Mouse (Mus musculus): ENCODE results near the gene Olfr1200. TPM values are rescaled to one million over a fixed set of nuclear protein-coding genes. Genes with fewer than 3 reads are reported as not detected.

Olfr1200 gene
- polyA plus RNA-seq (2021): not detected

- in situ Hi-C loops (cut with MboI; ENCODE audit: low pct_unique_long_range_greater_than_20kb): no loop called here
- TF ChIP-seq CTCF (IDR thresholded peaks at IDR 0.05): no peak
- ATAC-seq (no peak), DNase-seq (ENCODE audit: low read depth, low spot score) (no peak)
- no peaks in the 10 kb centered on the region for H3K27me3 ChIP-seq
- ChIA-PET POLR2A (no interaction called here), CTCF (no interaction called here)
These were observed at the start of gene Olfr1200 for GRCm38 (mm10) chr2:88770388-88770787. Gene Olfr1200 (minus strand): TSS chr2:88770488.

DNA sequence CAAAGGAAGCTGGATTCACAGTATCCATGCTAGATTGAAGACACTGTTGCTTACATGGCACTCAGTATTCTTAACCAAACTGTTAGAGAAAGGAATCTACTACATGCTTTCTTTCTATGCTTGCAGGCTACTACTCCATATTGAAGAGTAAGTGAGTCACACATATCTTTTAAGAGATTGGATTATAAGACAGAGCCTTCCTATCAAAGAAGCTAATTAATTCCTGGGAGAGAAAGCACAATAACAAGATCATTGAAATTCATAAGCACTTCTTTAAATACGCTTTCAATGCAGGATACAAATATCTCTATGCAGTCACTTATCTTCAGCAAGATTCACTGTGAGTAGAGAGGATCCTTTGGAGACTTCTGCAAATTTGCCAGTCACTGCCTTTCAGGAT, 43.9 kb upstream of the Olfr1200 start, which contains the start of gene Olfr1202:
Gene Olfr1202 (plus strand): TSS at position 301 of the 400 bp plus-strand sequence.
- in situ Hi-C loops (cut with MboI; ENCODE audit: low pct_unique_long_range_greater_than_20kb): no loop called here
- no peaks in the 10 kb centered on the region for H3K27me3 ChIP-seq
- DNase-seq (ENCODE audit: low read depth, low spot score) (no peak), ATAC-seq (no peak)
- no peak for TF ChIP-seq CTCF (IDR thresholded peaks at IDR 0.05)
- CTCF ChIA-PET: no interaction called here
- POLR2A ChIA-PET: no interaction called here

DNA sequence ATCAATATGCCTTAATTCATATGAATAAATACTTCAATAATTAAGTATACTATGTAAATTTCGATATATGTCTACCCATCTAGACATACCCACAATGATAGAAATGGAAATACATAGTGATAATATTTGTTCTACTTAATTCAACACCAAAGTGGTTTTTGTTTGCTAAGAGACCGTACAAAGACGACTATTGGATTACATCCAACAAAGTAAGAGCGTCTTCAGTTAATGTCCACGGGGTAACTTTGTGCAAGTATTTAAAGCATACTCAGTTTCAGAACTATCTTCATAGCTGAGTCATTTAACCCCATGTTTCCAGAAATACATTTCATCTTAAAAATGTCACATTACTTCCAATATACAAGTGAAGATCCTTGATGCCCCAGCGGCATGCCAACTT, 22.4 kb upstream of the Olfr1200 start, which contains the start of gene Olfr1201:
Gene Olfr1201 (plus strand): TSS at position 301 of the 400 bp plus-strand sequence.
- in situ Hi-C loops (cut with MboI; ENCODE audit: low pct_unique_long_range_greater_than_20kb): loop anchor here (5.0 kb wide), 1 partner anchor 35 kb away; the partner anchor contains the start of gene Olfr1205
- ATAC-seq (no peak), DNase-seq (ENCODE audit: low read depth, low spot score) (no peak)
- no peak for TF ChIP-seq CTCF (IDR thresholded peaks at IDR 0.05)
- POLR2A ChIA-PET: no interaction called here
- CTCF ChIA-PET: no interaction called here
- no peaks in the 10 kb centered on the region for H3K27me3 ChIP-seq

GRCm38 (mm10) chr2:88760369-88760768, 9.9 kb downstream of the Olfr1200 start, which contains the start of gene Olfr1199:
Gene Olfr1199 (minus strand): TSS chr2:88760469.
- in situ Hi-C loops (cut with MboI; ENCODE audit: low pct_unique_long_range_greater_than_20kb): no loop called here
- H3K27me3 ChIP-seq: no peaks in the 10 kb centered on the region
- DNase-seq (ENCODE audit: low read depth, low spot score): no peak
- CTCF ChIA-PET: no interaction called here
- POLR2A ChIA-PET: no interaction called here
- no peak for ATAC-seq
- no peak for TF ChIP-seq CTCF (IDR thresholded peaks at IDR 0.05)

DNA sequence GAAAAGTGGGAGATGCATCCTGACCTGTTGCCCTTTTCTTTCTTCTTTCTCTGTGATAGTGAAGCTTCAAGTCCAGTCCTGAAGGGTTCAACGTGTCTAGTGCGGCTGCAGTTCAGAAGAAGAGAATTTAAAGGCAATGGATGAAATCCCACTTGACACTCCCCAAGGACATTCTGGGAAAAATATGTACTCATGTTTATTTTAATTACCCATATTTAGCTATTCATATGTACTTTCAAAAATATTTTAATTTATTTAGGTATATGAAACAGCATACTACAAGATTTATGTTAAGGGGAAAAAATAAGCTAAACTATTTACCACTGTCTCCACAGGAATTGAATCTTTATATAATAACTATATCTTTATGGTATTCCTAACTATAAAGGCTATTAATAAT, 19.0 kb downstream of the Olfr1200 start, which contains the start of gene Olfr1198:
Gene Olfr1198 (minus strand): TSS at position 101 of the 400 bp plus-strand sequence.
- CTCF ChIA-PET: no interaction called here
- in situ Hi-C loops (cut with MboI; ENCODE audit: low pct_unique_long_range_greater_than_20kb): no loop called here
- no peaks in the 10 kb centered on the region for H3K27me3 ChIP-seq
- POLR2A ChIA-PET: no interaction called here
- ATAC-seq (no peak), DNase-seq (ENCODE audit: low read depth, low spot score) (no peak)
- TF ChIP-seq CTCF (IDR thresholded peaks at IDR 0.05): no peak

DNA sequence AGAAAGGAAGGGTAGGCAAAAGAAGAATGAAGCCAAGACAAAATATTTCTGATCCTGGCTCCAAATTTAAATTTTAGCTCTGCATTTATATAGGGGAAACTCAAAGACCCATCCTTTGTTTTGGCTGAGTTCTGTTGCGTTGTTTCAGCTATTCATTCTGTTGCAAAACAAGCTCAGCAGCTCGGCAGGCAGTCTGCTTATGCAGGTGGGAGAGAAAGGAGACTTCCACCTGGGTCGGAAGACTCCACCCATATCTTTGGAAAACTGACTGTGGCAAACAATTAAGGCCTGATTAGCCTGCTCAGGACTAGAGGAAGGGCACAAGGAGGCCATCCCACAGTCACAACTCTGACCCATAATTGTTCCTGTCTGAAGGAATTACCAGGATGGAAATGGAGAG, 26.9 kb downstream of the Olfr1200 start:
- ChIA-PET POLR2A (no interaction called here), CTCF (no interaction called here)
- TF ChIP-seq CTCF (IDR thresholded peaks at IDR 0.05): no peak
- H3K27me3 ChIP-seq: no peaks in the 10 kb centered on the region
- DNase-seq (ENCODE audit: low read depth, low spot score): no peak
- in situ Hi-C loops (cut with MboI; ENCODE audit: low pct_unique_long_range_greater_than_20kb): no loop called here
- ATAC-seq: no peak

DNA sequence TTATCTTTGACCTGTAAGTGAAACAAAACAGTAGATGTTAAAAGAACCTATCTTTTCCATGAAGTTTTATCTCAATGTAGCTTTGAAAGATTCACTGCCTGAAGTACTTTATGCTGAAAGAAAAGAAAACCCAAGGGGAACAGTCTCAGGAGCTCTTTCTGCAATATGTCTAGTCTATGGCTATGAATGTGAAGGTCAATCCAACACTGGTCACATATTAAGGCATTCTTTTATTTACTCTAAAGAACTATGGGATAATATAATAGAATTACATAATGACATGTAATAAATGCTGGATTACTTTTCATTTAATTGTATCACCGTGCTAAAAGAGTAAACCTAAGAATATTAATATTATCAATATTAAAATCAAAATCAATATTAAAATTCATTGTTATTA, 38.0 kb downstream of the Olfr1200 start, which contains the start of gene Olfr1197:
Gene Olfr1197 (minus strand): TSS at position 101 of the 400 bp plus-strand sequence.
- DNase-seq (ENCODE audit: low read depth, low spot score) (no peak), ATAC-seq (no peak)
- in situ Hi-C loops (cut with MboI; ENCODE audit: low pct_unique_long_range_greater_than_20kb): no loop called here
- no peaks in the 10 kb centered on the region for H3K27me3 ChIP-seq
- CTCF ChIA-PET: no interaction called here
- no peak for TF ChIP-seq CTCF (IDR thresholded peaks at IDR 0.05)
- POLR2A ChIA-PET: no interaction called here

Other genes with a start within 250 kb of the Olfr1200 start
- not detected for gene Olfr1188, start 213.6 kb downstream of the Olfr1200 start, polyA plus RNA-seq (2021)
- not detected for gene Olfr1189, start 184.0 kb downstream of the Olfr1200 start, polyA plus RNA-seq (2021)
- gene Olfr1191-ps1, start 129.9 kb downstream of the Olfr1200 start, polyA plus RNA-seq (2021): not detected
- gene Olfr1192-ps1, start 122.0 kb downstream of the Olfr1200 start, polyA plus RNA-seq (2021): not detected
- not detected for gene Olfr1193, start 94.9 kb downstream of the Olfr1200 start, polyA plus RNA-seq (2021)
- not detected for gene Olfr1195, start 81.3 kb downstream of the Olfr1200 start, polyA plus RNA-seq (2021)
- gene Olfr1196, start 65.9 kb downstream of the Olfr1200 start, polyA plus RNA-seq (2021): not detected
- gene Olfr1197, start 38.1 kb downstream of the Olfr1200 start, polyA plus RNA-seq (2021): not detected
- gene Olfr1198, start 19.1 kb downstream of the Olfr1200 start, polyA plus RNA-seq (2021): not detected
- gene Olfr1199, start 10.0 kb downstream of the Olfr1200 start, polyA plus RNA-seq (2021): not detected
- not detected for gene Olfr1201, start 22.5 kb upstream of the Olfr1200 start, polyA plus RNA-seq (2021)
- gene Olfr1202, start 44.0 kb upstream of the Olfr1200 start, polyA plus RNA-seq (2021): not detected
- gene Olfr1205, start 59.2 kb upstream of the Olfr1200 start, polyA plus RNA-seq (2021): not detected
- gene Olfr1204, start 78.8 kb upstream of the Olfr1200 start, polyA plus RNA-seq (2021): not detected
- gene Olfr1206, start 92.7 kb upstream of the Olfr1200 start, polyA plus RNA-seq (2021): not detected
- not detected for gene Olfr1208, start 131.8 kb upstream of the Olfr1200 start, polyA plus RNA-seq (2021)
- not detected for gene Olfr1209, start 144.7 kb upstream of the Olfr1200 start, polyA plus RNA-seq (2021)
- not detected for gene Olfr1211, start 167.6 kb upstream of the Olfr1200 start, polyA plus RNA-seq (2021)
- not detected for gene Olfr1212, start 183.5 kb upstream of the Olfr1200 start, polyA plus RNA-seq (2021)
- gene Gm13762, start 209.8 kb upstream of the Olfr1200 start, polyA plus RNA-seq (2021): not detected
- gene Olfr1214, start 222.2 kb upstream of the Olfr1200 start, polyA plus RNA-seq (2021): not detected
- not detected for gene Olfr1215, start 236.5 kb upstream of the Olfr1200 start, polyA plus RNA-seq (2021)
- not detected for gene Olfr1216, start 247.9 kb upstream of the Olfr1200 start, polyA plus RNA-seq (2021)

All from Patski (cell line).